Mouse (Mus musculus) kidney, postnatal 14 days (tissue): Measurements from ENCODE around the gene Bco2.

Experiments
- DNase-seq: peaks from one replicate; pipeline ENCODE4 v3.0.0; 2022; ENCODE audit warnings: mixed read lengths

Gene Bco2

DNA sequence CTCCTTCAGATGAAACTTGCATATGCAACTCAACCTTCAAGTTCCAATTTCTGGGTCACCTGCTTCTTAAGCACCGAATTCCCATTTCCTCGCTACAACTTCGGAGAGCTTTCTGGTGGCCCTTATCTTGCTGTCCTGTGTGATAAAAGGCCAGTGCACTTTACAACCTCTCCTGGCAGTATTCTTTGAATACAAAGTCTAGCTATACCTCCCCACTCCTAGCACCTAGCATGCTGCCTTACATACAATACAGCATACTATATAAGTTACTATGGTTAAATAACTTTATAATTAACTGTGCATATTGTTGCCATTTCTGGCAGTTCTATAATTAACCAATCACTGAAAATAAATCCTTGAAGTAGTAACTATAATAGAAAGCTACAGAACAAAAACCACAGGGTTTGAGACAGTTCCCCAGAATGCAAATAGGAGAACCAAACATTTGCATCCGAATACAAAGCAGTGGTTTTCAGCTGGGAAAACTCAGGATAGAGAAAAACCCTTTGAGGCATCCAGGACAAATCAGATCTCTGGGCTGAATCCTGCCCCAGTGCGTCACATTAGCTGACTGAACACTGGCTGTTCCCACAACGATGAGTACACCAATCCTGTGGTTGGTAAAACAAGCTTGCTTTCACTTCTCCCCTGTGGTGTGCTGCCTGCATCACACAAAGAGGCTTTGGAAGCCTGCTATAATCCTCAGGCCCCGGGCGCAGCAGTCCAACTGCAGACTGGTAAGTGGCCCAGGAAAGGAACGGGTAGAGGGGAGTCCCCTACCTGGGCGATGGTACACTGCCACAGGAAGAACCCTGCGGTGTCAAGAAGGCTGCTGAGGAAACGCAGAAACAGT is 514 bp downstream of the Bco2 start, which contains the start of gene Il18:
TSS of gene Il18 (plus strand) at position 587 of the 853 bp plus-strand sequence.
- DNase-seq: peak; percentile 31

DNA sequence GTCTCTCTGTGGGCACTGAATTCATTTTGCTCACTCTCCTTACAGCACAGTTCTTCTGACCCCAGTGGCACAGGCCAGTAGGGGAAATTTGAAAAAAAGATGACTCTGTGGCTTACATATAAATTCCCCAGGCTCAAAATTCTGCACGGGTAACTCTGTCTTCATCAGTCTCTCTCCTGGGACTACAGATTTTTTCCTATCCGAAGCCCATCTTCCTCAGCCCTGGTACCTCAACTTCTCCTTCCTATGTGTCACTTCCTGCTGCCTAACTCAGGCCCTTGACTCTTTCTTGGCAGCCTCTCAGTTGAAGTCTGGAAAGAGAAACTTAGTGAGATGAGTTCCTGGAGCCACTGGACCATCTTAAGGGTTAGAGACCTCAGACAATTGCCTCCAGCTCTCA is 1.4 kb downstream of the Bco2 start:
- DNase-seq: no peak

DNA sequence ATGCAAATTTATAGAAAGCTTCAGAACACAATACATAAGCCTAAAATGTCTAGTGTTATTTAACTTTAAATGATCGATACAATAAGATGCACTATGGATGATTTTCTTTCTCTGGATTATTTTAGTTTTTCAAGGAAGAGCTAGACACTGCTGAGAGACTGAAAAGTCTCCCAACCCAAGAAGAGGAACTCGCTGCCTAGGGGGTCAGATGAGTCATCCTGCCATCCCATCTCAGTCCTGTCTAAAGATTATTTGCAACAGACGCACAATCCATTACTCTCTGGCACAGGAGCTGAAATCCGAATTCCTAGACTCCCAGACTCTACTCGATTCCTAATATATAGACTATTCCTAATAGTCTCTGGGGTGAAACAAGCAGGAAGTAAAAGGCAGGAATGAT is 2.8 kb downstream of the Bco2 start:
- DNase-seq: no peak

DNA sequence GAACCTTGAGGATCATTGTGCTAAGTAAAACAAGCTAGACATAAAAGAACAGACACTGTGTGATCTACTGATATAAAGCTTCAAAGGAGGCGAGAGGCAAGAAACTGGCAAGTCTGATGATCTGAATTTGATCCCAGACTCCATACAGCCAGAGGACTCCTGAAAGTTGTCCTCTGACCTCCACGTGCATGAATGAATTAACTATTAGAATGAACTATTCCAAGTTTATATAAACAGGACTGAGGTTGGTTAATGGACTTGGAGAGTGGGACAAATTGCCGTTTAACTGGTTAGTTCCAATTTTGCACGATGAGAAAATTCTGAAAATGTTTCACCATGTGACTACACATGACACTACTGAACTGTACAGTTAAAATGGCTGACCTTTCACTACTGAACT is 6.0 kb downstream of the Bco2 start:
- no peak for DNase-seq

DNA sequence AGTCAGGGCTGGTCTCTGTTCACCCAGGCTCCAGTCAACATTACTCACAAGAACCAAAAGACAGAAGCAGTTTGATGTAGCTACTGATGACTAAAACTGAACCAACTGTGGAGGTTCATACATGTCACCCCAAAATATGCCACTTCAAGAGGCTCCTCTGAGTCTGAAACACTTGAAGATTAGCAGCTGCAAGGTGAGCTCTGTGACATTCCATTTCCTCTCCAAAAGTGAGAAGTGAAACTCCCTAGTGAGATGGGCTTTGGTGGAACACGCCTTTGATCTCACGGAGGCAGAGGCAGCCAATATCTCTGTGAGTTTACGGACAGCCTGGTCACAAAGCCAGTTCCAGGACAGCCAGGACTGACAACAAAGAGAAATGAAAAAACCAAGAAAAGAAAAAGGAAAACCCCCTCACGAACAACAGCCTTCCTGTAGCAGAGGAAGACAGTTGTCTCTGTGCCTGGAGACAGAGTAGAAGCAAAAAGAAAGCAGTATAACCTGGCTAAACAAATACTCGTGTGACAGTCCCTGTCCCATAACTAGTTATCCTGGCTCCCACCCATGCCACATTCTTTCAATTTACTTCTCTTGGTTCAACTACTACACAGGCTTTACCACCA is 7.0 kb downstream of the Bco2 start:
- no peak for DNase-seq

DNA sequence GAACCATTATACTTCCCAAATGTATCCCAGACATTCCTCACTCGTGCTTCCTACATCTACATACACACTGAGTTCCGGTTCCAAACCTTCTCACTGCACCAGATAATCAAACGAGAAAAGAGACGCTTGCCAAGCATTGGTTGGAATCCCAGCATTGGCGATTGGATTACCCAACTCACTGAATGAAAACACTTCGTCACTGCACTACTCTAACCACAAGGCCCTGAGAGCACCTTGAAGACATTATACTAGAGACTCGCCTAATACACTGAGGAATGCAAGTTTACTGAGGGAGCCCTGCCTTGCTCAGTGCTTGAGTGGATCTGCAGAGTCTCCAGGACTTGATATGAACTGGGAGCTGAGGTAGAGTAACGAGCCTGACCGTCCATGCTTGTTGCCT is 12.6 kb downstream of the Bco2 start:
- no peak for DNase-seq

DNA sequence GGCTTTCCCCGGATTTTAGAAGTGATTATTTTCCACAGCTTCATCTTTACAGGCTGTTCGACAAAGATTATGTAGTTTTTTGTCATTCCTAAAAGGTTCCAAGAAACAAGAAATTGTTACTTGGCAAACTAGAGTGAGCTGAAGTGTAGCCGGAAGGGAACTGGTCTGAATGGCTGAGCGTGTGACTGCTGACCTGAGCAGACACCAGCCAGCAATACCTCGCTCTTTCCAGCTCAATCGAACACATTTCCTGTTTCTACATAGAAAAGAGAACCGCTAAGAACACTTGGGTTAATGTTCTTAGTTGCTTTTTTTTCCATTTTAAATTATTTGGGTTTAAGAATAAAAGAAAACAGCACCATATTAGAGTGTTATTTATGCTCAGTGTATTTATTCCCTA is 14.8 kb downstream of the Bco2 start:
- DNase-seq: no peak

DNA sequence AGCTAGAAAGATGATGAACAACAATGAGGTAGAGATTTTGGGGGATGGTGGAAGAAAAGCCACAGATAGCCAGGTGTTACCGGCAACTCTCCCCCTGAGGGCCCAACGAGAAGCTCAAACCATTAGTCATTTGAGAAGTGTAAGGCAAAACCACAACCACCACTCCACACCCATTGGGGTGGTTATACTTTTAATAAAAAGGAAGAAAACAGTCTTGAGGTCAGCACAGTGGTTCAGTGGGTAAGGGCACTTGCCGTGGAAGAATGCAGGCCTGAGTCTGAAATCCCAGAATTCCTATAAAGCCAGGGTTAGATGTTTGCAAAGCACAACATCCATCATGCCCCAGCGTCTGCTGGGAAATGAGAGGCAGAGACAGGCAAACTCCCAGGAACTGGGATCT is 17.7 kb downstream of the Bco2 start:
- no peak for DNase-seq

DNA sequence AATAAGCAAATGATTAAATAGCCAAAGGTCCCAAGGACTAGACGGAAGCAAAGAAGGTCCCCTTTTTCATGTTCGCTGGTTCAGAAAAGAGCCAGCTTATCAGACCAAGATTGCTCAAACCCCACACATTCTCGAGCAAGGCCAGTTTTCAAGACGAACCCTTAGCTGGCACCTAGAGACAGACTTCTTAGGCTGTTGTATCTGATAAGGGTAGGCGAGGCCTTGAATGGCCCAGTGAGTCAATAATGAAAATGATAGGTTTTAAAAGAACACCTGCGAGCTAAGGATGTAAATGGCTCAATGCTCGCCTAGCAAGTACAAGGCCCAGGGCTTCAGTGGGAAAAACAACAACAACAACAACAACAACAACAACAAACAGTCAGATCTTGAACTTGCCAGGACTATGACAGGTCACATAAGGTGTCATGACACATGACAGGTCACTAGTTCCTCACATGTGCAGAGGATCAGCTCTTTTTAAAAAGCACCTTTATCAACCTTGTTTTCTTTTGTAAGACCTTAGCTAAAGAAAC is 18.3 kb downstream of the Bco2 start:
- no peak for DNase-seq

DNA sequence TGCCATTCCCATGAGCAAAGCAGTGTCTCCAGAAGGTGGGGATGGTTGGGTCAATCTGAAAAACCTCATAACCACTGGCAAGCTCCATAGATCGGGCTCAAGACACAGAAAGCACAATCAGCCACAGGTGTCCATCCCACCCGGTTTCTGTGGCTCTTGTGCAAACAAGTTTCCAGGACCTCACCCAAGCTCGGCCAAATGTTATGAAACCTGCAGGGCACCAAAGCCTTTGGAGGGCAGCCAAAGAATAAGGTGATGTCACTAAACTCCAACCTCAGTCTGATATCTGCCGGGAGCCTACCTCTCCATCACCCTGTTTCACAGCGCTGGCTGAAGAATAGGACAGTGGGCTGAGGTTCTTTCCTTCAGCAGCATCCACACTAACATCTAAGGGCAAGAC is 19.1 kb downstream of the Bco2 start:
- DNase-seq: no peak

DNA sequence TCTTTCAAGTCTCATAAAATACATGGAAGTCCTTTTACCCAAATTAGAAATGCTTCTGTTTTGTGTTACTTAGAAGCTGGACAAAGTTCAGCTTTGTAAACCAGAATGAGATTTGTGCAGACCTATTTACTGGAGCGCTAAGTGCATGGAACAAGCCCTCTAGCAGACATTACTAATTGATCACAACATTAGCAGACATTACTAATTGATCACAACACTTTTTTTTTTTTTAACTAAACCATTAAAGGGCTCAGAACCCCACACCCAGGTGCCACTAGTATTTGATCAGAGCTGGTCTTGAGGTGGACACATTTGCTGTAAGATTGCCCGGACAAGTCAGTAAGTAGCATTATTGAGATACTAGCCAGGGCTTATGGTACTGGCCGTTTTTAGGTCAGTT is 21.2 kb downstream of the Bco2 start:
- peak; percentile 13 for DNase-seq

DNA sequence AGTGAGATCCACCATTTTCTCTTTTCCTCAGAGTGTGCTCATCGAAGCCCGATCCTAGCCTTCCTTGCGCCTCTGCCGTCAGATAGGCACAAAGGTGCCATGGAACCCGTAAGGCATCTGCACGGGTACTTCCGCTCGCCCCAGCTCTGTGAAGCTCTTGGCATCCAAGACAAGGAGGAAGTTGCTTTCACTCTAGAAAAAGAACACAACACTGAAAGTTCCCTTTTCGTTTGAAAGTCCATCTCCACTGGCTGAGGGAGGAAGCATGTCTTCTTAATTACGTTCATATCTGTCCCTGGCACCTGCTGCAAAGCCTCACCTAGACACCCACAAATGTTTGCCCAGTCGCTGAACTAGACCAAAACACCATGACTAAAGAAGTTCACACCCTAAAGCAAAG is 21.7 kb downstream of the Bco2 start:
- no peak for DNase-seq

DNA sequence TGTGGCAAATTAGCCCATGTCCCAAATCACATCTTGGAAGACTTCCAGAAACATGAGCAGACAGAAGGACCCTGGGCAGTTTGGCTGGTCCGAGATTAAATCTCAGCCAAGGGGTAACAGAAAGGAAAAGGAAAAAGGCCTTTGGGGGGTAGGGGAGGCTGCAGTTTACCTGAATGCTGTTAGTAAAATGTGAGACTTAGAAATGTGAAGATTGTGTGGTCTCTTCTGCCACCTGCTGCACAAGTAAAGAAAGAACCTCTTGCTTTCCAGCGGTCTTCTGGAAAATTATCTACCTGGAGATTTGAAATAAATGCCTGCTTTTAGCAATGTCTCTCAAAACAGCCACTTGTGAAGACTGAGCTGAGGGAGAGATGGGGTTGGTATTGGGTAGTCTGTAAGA is 24.1 kb downstream of the Bco2 start:
- peak; percentile 48 for DNase-seq

DNA sequence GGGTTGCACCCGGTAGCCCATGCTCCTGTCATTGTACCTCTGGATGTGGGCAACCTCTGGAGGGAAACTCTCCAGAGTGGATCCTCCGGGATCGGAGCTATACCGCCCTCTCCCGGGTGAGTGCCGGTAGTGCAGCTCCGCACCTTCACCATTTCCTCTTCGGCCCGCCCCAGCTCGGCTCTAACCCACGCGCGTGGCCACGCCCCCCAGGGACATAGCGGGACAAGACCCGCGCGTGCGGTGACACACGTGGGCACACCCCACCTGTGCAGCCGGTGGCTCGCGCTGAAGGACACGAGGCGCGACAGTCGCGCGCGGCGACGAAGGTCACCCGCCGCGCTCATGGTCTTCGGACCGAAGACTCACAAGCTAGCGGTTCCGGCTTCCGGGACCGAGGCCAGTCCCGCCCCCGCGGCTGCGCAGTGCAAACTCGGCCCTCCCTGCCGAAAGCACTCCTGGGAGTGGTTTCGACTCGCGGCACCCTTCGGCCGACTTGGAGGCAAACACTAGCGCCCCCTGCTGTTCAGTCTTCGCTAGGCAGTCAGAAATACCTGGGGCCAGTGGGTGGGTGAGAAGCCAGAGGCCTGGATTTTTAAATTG is 26.6 kb downstream of the Bco2 start, which contains the start of gene Pts:
TSS of gene Pts (minus strand) at position 432 of the 600 bp plus-strand sequence.
- DNase-seq: peak; percentile 98

DNA sequence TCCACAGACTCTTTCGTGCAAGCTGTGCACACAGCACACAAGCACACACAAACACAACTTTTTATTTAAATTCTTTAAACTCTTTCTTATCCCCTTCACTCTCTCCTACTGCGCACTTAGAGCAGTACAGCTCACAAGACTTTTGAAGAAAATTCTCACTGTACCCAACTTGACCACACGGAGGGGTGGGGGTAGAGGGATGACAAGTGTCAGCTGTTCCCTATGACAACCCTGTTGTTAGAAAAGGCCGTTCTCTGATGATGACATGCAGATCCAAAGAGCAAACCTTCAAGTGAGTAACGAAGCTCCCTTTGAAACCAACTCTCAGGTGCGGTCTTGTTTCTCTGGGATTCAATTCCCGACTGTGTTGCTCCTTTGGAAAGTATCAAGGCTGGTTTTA is 27.1 kb downstream of the Bco2 start:
- DNase-seq: no peak

DNA sequence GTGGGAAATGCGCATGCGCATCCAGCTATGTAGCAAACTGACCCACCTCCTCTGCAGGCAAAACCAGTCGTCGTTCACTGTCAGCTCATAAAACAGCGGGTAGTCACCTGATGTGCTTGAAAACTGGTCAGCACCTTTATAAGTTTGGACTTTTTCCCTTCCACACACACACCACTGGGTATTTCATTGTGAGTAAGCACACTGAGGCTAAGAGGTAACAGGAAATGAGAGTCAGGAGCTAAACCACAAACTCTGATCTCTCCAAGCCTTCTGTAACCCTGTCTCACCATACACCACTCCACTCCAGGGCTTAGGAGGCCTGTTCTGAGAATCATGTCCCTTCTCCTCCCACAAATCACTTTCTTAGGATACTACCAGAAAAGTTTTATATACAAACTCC is 29.4 kb downstream of the Bco2 start:
- no peak for DNase-seq

DNA sequence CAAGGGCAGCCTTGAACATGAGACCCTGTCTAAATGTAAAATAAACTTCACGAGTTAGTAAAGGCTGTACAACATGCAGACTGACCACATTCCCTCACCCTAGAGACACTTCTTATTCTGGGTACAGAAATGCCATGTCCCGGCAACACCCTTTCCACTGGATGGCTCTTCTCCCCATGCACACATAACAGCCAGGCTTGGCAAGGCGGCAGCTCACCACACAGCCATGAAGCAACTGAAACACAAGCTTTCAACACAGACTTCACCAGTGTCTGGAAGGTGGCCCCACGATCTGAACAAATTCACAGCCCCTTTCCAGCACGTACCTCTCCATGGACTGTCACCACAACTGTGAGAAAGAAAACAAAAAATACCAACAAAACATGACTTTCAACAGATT is 30.0 kb downstream of the Bco2 start:
- no peak for DNase-seq

DNA sequence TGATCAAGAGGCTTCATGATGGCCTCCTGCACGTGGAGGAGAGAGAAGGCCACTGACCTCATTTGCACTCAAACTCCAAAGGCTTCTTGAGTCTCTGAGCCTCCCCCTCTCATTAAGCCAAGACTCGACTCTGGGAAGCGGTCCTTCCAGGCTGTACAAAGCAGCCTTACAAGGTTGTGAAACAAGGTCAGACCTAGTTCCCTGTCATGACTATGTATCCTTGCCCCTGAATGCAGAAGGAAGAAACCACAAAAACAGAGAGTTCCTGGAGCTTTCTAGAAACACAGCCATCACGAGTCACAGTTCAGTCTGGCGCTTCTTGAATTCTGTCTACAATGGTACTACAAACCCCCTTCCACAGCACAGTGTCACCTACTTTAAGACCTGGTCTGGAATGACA is 32.4 kb downstream of the Bco2 start:
- DNase-seq: no peak

DNA sequence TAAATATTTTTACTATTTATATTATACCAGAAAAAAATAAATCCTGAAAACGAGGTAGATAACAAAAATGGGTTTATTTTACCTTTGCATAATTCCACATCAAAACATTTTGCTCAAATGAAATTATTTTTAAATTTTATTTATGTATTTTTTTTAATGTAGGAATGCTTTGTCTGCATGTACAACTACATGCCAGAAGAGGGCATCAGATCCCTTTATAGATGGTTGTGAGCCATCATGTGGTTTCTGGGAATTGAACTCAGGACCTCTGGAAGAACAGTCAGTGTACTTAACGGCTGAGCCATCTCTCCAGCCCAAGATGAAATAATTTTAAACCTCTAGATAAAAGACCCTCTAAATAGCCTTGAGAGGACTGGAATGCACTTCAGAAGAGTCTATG is 33.4 kb downstream of the Bco2 start:
- no peak for DNase-seq

DNA sequence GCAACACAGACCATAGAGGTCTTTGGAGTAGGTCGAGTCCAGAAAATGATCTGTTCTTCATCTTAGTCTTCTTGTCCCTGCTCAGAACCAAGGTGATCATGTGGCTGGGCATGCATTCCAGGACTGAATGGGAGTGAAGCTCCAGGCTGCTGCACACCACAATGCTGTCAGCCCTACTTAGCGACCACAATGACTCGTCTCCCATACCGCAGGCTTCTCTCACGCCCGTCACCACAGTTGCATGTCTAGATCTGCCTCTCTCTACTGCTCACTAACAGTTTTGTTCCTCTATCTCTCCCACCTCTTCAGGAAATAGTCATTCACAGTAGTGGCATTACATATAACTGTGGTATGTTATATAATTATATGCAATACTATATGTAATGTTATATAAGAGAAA is 34.2 kb downstream of the Bco2 start:
- no peak for DNase-seq

DNA sequence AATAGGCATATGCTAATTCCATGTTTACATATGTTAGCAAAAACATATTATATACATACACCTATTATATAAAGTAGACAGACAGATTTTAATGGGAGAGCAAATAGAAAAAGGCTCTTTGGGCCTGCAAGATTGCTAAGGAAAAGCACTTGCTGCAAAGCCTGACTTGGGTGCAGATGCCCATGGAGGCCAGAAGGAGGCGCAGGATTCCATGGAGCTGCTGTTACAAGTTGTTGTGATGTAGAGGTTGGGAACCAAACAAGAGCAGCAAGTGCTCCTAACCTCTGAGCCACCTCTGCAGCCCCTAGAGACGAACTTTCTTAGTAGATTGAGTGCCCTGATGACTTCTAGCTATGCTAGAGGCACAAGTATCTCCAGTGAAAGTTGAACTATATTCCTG is 36.2 kb downstream of the Bco2 start:
- no peak for DNase-seq

DNA sequence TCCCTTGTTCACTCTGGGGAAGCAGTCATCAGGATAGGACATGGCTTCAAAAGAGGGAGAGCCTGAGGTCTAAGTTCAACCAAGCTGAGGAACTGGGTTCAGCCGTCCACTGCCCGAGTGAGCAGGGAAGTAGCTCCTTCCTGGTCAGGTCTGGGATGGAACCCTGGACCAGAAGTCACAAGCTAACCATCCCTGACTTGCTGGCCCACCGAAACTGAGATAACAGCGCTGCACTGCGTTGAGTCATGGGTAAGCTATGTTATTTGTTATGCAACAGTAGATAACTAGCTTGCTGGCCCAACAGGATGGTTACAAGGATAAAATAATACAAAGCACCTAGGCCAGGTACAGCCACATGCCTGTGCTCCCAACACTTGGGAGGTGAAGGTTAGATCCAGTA is 39.5 kb downstream of the Bco2 start:
- DNase-seq: no peak

DNA sequence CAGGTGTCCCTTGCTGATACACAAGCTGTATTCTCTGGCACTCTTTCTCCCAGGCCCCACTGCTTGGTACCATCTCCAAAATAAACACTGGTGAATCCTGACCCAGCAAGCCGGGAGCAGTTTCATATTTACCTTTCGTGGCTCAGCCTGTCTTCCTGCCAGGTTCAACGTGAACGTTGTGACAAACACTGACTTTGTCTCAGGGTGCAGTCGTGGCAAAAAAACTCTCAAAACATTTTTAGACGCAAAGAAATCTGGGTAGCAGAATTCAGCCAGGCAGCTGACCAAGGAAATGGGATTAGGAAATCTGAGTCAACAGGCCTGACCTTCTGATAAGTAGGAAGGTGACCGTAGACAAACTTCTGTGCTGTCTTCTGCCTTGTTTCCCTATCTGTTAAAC is 47.4 kb downstream of the Bco2 start:
- DNase-seq: no peak

DNA sequence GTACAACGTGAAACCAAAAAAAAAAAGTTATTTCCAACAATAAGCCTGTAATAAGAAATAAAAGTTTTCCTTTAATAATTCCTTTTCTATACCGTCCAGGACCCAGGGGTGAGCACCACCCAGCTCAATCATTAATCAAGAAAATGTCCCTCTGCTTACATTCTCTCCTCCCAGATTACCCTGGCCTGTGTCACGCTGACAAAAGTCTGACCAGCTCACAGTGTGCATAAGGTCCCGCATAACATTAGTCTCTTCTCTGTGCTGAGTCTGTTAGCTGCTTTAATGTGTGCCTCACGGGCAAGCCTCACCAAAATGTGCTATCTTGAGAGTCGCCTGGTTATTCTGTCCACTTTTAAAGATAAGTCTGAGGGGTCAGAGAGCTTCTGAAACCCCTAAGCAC is 49.6 kb downstream of the Bco2 start:
- no peak for DNase-seq
